Mouse (Mus musculus): ENCODE results near the gene Plac9b.

The Plac9b gene

GRCm38 (mm10) chr14:26182380-26182779, at the start of gene Plac9b:
Plac9b (minus strand) TSS chr14:26182480.
- no CpG with 5 or more reads among the region's 10 CpGs for WGBS

GRCm38 (mm10) chr14:26216233-26217000, 34.1 kb upstream of the Plac9b start:
- no CpG with 5 or more reads among the region's 5 CpGs for WGBS

GRCm38 (mm10) chr14:26206926-26207247, 24.6 kb upstream of the Plac9b start, which contains the start of gene Tmem254b:
Tmem254b (minus strand) TSS chr14:26207041.
- WGBS = no CpG with 5 or more reads among the region's 10 CpGs

GRCm38 (mm10) chr14:26206197-26206925, 24.1 kb upstream of the Plac9b start:
- no CpG with 5 or more reads among the region's 44 CpGs for WGBS

- no CpG with 5 or more reads among the region's 3 CpGs for WGBS
These were observed 15.6 kb upstream of the Plac9b start for GRCm38 (mm10) chr14:26197851-26198250.

- no CpG with 5 or more reads among the region's 8 CpGs for WGBS
These were observed 6.1 kb upstream of the Plac9b start for GRCm38 (mm10) chr14:26188361-26188760.

GRCm38 (mm10) chr14:26186638-26187037, 4.4 kb upstream of the Plac9b start:
- WGBS = no CpG with 5 or more reads among the region's 9 CpGs

- no CpG with 5 or more reads among the region's 10 CpGs for WGBS
These were observed 620 bp downstream of the Plac9b start for GRCm38 (mm10) chr14:26181660-26182059.

- no CpG with 5 or more reads among the region's 6 CpGs for WGBS
These were observed 7.3 kb downstream of the Plac9b start for GRCm38 (mm10) chr14:26175028-26175427.

- WGBS = no CpG with 5 or more reads among the region's 3 CpGs
These were observed 8.3 kb downstream of the Plac9b start for GRCm38 (mm10) chr14:26173955-26174354.

GRCm38 (mm10) chr14:26165266-26165665, 17.0 kb downstream of the Plac9b start:
- no CpG with 5 or more reads among the region's 12 CpGs for WGBS

- no CpG with 5 or more reads among the region's 5 CpGs for WGBS
These were observed 19.9 kb downstream of the Plac9b start for GRCm38 (mm10) chr14:26162423-26162822.

GRCm38 (mm10) chr14:26161156-26161555, 21.1 kb downstream of the Plac9b start:
- no CpG with 5 or more reads among the region's 9 CpGs for WGBS

- no CpG with 5 or more reads among the region's 7 CpGs for WGBS
These were observed 26.2 kb downstream of the Plac9b start for GRCm38 (mm10) chr14:26156032-26156431.

- no CpG with 5 or more reads among the region's 2 CpGs for WGBS
These were observed 35.2 kb downstream of the Plac9b start for GRCm38 (mm10) chr14:26147095-26147494.

- WGBS = no CpG with 5 or more reads among the region's 7 CpGs
These were observed 63.2 kb downstream of the Plac9b start for GRCm38 (mm10) chr14:26119095-26119494.

- no CpG with 5 or more reads among the region's 18 CpGs for WGBS
These were observed 63.7 kb downstream of the Plac9b start for GRCm38 (mm10) chr14:26118550-26119000.

GRCm38 (mm10) chr14:26118150-26118549, 64.1 kb downstream of the Plac9b start, which contains the start of gene Duxbl2:
Duxbl2 (plus strand) TSS chr14:26118349.
- no CpG with 5 or more reads among the region's 7 CpGs for WGBS
